Mouse (Mus musculus) liver, embryonic 11.5 days (tissue): ENCODE data around the gene Dnaaf5. TPM values are rescaled to one million over a fixed set of nuclear protein-coding genes. Genes with fewer than 3 reads are reported as not detected.

Experiments used
- polyA plus RNA-seq: library from polyadenylated mRNA; unstranded; fragments of >200 nt; fragmentation: Nextera tagmentation; extraction: Ambion mirVana; gene quantifications from 2 replicates; pipeline ENCODE4 v1.2.1, GENCODE M21; 2014

Dnaaf5 gene
- polyA plus RNA-seq, 1 experiment from 2014 or later: 17.1 TPM

Other genes starting within 250 kb of the Dnaaf5 start
- 3.4 and 5.0 TPM in 2 replicates for gene Pdgfa, start 152.9 kb upstream of the Dnaaf5 start, polyA plus RNA-seq
- 5.3 and 6.9 TPM in 2 replicates for gene Prkar1b, start 222 bp upstream of the Dnaaf5 start, polyA plus RNA-seq
- gene Sun1, start 50.4 kb downstream of the Dnaaf5 start, polyA plus RNA-seq: 46.0 and 50.4 TPM in 2 replicates
- 208 and 209 TPM in 2 replicates for gene Get4, start 102.1 kb downstream of the Dnaaf5 start, polyA plus RNA-seq
- gene Adap1, start 175.4 kb downstream of the Dnaaf5 start, polyA plus RNA-seq: 7.2 and 8.1 TPM in 2 replicates
- 98.1 and 103 TPM in 2 replicates for gene Cox19, start 201.2 kb downstream of the Dnaaf5 start, polyA plus RNA-seq
- not detected in 2 replicates for gene Cyp2w1, start 202.4 kb downstream of the Dnaaf5 start, polyA plus RNA-seq
- gene Gpr146, start 227.5 kb downstream of the Dnaaf5 start, polyA plus RNA-seq: 13.4 and 15.1 TPM in 2 replicates